Mouse (Mus musculus): ENCODE measurements at regions not wholly inside any gene's neighbourhood (a gene's known extent, or its start where the extent isn't known, plus 50 kb on each side); places are given as distances from the start of the nearest gene placed in this dataset.

GRCm38 (mm10) chr11:63487203-63487602 lies 358.4 kb downstream of the Pmp22 start:
- Histone ChIP-seq H3K27me3 (ENCODE audit: control insufficient read depth, insufficient read depth, low read length) (no peaks in the 10 kb centered on the region), H3K36me3 (ENCODE audit: control insufficient read depth, insufficient read depth, low read length) (no peaks in the 10 kb centered on the region), H3K4me1 (ENCODE audit: control insufficient read depth, insufficient read depth, low read length) (no peaks in the 10 kb centered on the region), H3K4me2 (no peak overlapping the region), H3K27ac (ENCODE audit: low read depth, low read length) (no peak overlapping the region), H3K9ac (ENCODE audit: low read depth, low read length) (no peak overlapping the region), H3K4me3 (ENCODE audit: low read depth, low read length) (no peak overlapping the region), H3K9me3 (replicated peaks; ENCODE audit: control insufficient read depth, low read length) (no peaks in the 10 kb centered on the region)
- 11% methylated on average over 2 of the region's 2 CpGs for WGBS (ENCODE audit: insufficient replicate concordance)
- ATAC-seq (replicated peaks; ENCODE audit: insufficient number of reproducible peaks, low FRiP score, low TSS enrichment) = no peak

- H3K4me3 ChIP-seq (ENCODE audit: low read depth, low read length) = no peak overlapping the region
- H3K27me3 ChIP-seq (ENCODE audit: control insufficient read depth, insufficient read depth, low read length) = no peaks in the 10 kb centered on the region
- H3K36me3 ChIP-seq (ENCODE audit: control insufficient read depth, insufficient read depth, low read length) = no peaks in the 10 kb centered on the region
- no peak overlapping the region for H3K9ac ChIP-seq (ENCODE audit: low read depth, low read length)
- no peak overlapping the region for H3K4me2 ChIP-seq
- no peak overlapping the region for H3K27ac ChIP-seq (ENCODE audit: low read depth, low read length)
- no peak for ATAC-seq (replicated peaks; ENCODE audit: insufficient number of reproducible peaks, low FRiP score, low TSS enrichment)
- H3K4me1 ChIP-seq (ENCODE audit: control insufficient read depth, insufficient read depth, low read length) = no peaks in the 10 kb centered on the region
- no peaks in the 10 kb centered on the region for H3K9me3 ChIP-seq (replicated peaks; ENCODE audit: control insufficient read depth, low read length)
- WGBS (ENCODE audit: insufficient replicate concordance) = 51% methylated on average over 5 of the region's 5 CpGs
Measured at GRCm38 (mm10) chr11:63502181-63502580, 373.4 kb downstream of the Pmp22 start.

- Histone ChIP-seq H3K9ac (ENCODE audit: low read depth, low read length) (no peak overlapping the region), H3K27me3 (ENCODE audit: control insufficient read depth, insufficient read depth, low read length) (no peaks in the 10 kb centered on the region), H3K36me3 (ENCODE audit: control insufficient read depth, insufficient read depth, low read length) (no peaks in the 10 kb centered on the region), H3K4me3 (ENCODE audit: low read depth, low read length) (no peak overlapping the region), H3K9me3 (replicated peaks; ENCODE audit: control insufficient read depth, low read length) (no peaks in the 10 kb centered on the region), H3K27ac (ENCODE audit: low read depth, low read length) (no peak overlapping the region), H3K4me1 (ENCODE audit: control insufficient read depth, insufficient read depth, low read length) (no peaks in the 10 kb centered on the region), H3K4me2 (no peak overlapping the region)
- no peak for ATAC-seq (replicated peaks; ENCODE audit: insufficient number of reproducible peaks, low FRiP score, low TSS enrichment)
- 87% methylated on average over 8 of the region's 8 CpGs for WGBS (ENCODE audit: insufficient replicate concordance)
Measured at GRCm38 (mm10) chr11:63507387-63507786, 378.6 kb downstream of the Pmp22 start.

GRCm38 (mm10) chr11:63508727-63509126 lies 379.9 kb downstream of the Pmp22 start:
- Histone ChIP-seq H3K4me1 (ENCODE audit: control insufficient read depth, insufficient read depth, low read length) (no peaks in the 10 kb centered on the region), H3K4me3 (ENCODE audit: low read depth, low read length) (no peak overlapping the region), H3K9me3 (replicated peaks; ENCODE audit: control insufficient read depth, low read length) (no peaks in the 10 kb centered on the region), H3K27ac (ENCODE audit: low read depth, low read length) (no peak overlapping the region), H3K4me2 (no peak overlapping the region), H3K27me3 (ENCODE audit: control insufficient read depth, insufficient read depth, low read length) (no peaks in the 10 kb centered on the region), H3K36me3 (ENCODE audit: control insufficient read depth, insufficient read depth, low read length) (no peaks in the 10 kb centered on the region), H3K9ac (ENCODE audit: low read depth, low read length) (no peak overlapping the region)
- ATAC-seq (replicated peaks; ENCODE audit: insufficient number of reproducible peaks, low FRiP score, low TSS enrichment) = no peak
- WGBS (ENCODE audit: insufficient replicate concordance) = 79% methylated on average over 2 of the region's 2 CpGs

GRCm38 (mm10) chr11:63510611-63511010 lies 381.8 kb downstream of the Pmp22 start:
- H3K36me3 ChIP-seq (ENCODE audit: control insufficient read depth, insufficient read depth, low read length) = no peaks in the 10 kb centered on the region
- no peak overlapping the region for H3K9ac ChIP-seq (ENCODE audit: low read depth, low read length)
- ATAC-seq (replicated peaks; ENCODE audit: insufficient number of reproducible peaks, low FRiP score, low TSS enrichment) = no peak
- no peaks in the 10 kb centered on the region for H3K27me3 ChIP-seq (ENCODE audit: control insufficient read depth, insufficient read depth, low read length)
- H3K4me1 ChIP-seq (ENCODE audit: control insufficient read depth, insufficient read depth, low read length) = no peaks in the 10 kb centered on the region
- no peak overlapping the region for H3K4me2 ChIP-seq
- WGBS (ENCODE audit: insufficient replicate concordance) = 78% methylated on average over 7 of the region's 7 CpGs
- H3K4me3 ChIP-seq (ENCODE audit: low read depth, low read length) = no peak overlapping the region
- H3K9me3 ChIP-seq (replicated peaks; ENCODE audit: control insufficient read depth, low read length) = no peaks in the 10 kb centered on the region
- H3K27ac ChIP-seq (ENCODE audit: low read depth, low read length) = no peak overlapping the region

- ATAC-seq (replicated peaks; ENCODE audit: insufficient number of reproducible peaks, low FRiP score, low TSS enrichment) = no peak
- Histone ChIP-seq H3K9ac (ENCODE audit: low read depth, low read length) (no peak overlapping the region), H3K4me2 (no peak overlapping the region), H3K4me3 (ENCODE audit: low read depth, low read length) (no peak overlapping the region), H3K27ac (ENCODE audit: low read depth, low read length) (no peak overlapping the region), H3K4me1 (ENCODE audit: control insufficient read depth, insufficient read depth, low read length) (0 out of 2 replicates have a peak, but pooled peaks cover 3% of the 10 kb centered on the region), H3K27me3 (ENCODE audit: control insufficient read depth, insufficient read depth, low read length) (no peaks in the 10 kb centered on the region), H3K9me3 (replicated peaks; ENCODE audit: control insufficient read depth, low read length) (no peaks in the 10 kb centered on the region), H3K36me3 (ENCODE audit: control insufficient read depth, insufficient read depth, low read length) (no peaks in the 10 kb centered on the region)
- 83% methylated on average over 3 of the region's 3 CpGs for WGBS (ENCODE audit: insufficient replicate concordance)
Measured at GRCm38 (mm10) chr11:63514615-63515014, 385.8 kb downstream of the Pmp22 start.

GRCm38 (mm10) chr11:63518847-63519246 lies 390.1 kb downstream of the Pmp22 start:
- Histone ChIP-seq H3K27me3 (ENCODE audit: control insufficient read depth, insufficient read depth, low read length) (no peaks in the 10 kb centered on the region), H3K36me3 (ENCODE audit: control insufficient read depth, insufficient read depth, low read length) (no peaks in the 10 kb centered on the region)

GRCm38 (mm10) chr11:63524254-63524653 lies 395.5 kb downstream of the Pmp22 start:
- Histone ChIP-seq H3K27me3 (ENCODE audit: control insufficient read depth, insufficient read depth, low read length) (no peaks in the 10 kb centered on the region), H3K36me3 (ENCODE audit: control insufficient read depth, insufficient read depth, low read length) (no peaks in the 10 kb centered on the region), H3K27ac (ENCODE audit: low read depth, low read length) (no peak overlapping the region), H3K4me3 (ENCODE audit: low read depth, low read length) (no peak overlapping the region), H3K9ac (ENCODE audit: low read depth, low read length) (no peak overlapping the region), H3K4me1 (ENCODE audit: control insufficient read depth, insufficient read depth, low read length) (no peaks in the 10 kb centered on the region), H3K9me3 (replicated peaks; ENCODE audit: control insufficient read depth, low read length) (no peaks in the 10 kb centered on the region), H3K4me2 (no peak overlapping the region)
- no peak for ATAC-seq (replicated peaks; ENCODE audit: insufficient number of reproducible peaks, low FRiP score, low TSS enrichment)
- WGBS (ENCODE audit: insufficient replicate concordance) = 73% methylated on average over 7 of the region's 7 CpGs

More at GRCm38 (mm10) chr11:63518847-63519246, 390.1 kb downstream of the Pmp22 start:
- 52% methylated on average over 6 of the region's 6 CpGs for WGBS (ENCODE audit: insufficient replicate concordance)
- Histone ChIP-seq H3K27ac (ENCODE audit: low read depth, low read length) (peak overlapping the region; percentile 59), H3K4me2 (no peak overlapping the region), H3K9me3 (replicated peaks; ENCODE audit: control insufficient read depth, low read length) (no peaks in the 10 kb centered on the region), H3K9ac (ENCODE audit: low read depth, low read length) (no peak overlapping the region), H3K4me3 (ENCODE audit: low read depth, low read length) (no peak overlapping the region), H3K4me1 (ENCODE audit: control insufficient read depth, insufficient read depth, low read length) (0 out of 2 replicates have a peak, but pooled peaks cover 3% of the 10 kb centered on the region)
- ATAC-seq (replicated peaks; ENCODE audit: insufficient number of reproducible peaks, low FRiP score, low TSS enrichment) = peak; percentile 49; the same call in 1 of the 2 replicates

- WGBS (ENCODE audit: insufficient replicate concordance) = 63% methylated on average over 12 of the region's 12 CpGs
- no peaks in the 10 kb centered on the region for H3K27me3 ChIP-seq (ENCODE audit: control insufficient read depth, insufficient read depth, low read length)
- H3K27ac ChIP-seq (ENCODE audit: low read depth, low read length) = no peak overlapping the region
- no peaks in the 10 kb centered on the region for H3K36me3 ChIP-seq (ENCODE audit: control insufficient read depth, insufficient read depth, low read length)
- no peak overlapping the region for H3K4me3 ChIP-seq (ENCODE audit: low read depth, low read length)
- H3K4me2 ChIP-seq = no peak overlapping the region
- H3K4me1 ChIP-seq (ENCODE audit: control insufficient read depth, insufficient read depth, low read length) = no peaks in the 10 kb centered on the region
- no peak for ATAC-seq (replicated peaks; ENCODE audit: insufficient number of reproducible peaks, low FRiP score, low TSS enrichment)
- H3K9ac ChIP-seq (ENCODE audit: low read depth, low read length) = no peak overlapping the region
- no peaks in the 10 kb centered on the region for H3K9me3 ChIP-seq (replicated peaks; ENCODE audit: control insufficient read depth, low read length)
Measured at GRCm38 (mm10) chr11:63525431-63525830, 396.6 kb downstream of the Pmp22 start.

All from heart, embryonic 11.5 days (tissue).